Mouse (Mus musculus) embryo, embryonic 10.5 days (tissue): ENCODE results near the gene Hectd3.

Experiments used
- DNase-seq: peaks from one replicate; pipeline ENCODE4 v3.0.0-alpha.2; 2015; ENCODE audit warnings: low spot score

The Hectd3 gene

DNA sequence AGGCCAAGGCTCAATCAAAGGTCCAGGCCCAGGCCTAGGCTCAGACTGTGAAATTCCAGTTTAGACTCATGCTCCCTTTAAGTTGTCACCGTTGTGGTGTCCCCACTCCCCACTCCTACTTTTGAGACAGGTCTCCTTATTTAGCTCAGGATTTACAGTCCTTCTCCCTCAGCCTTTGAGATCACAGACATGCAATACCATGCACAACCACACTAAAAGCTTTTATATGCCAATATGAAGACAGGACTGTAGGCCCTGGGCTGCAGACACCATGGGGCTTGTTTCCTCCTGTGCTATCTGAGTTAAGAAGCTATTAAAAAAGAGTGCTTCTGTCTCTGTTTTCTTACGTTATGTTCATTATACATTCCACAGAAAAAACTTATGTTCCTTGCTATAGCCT is 22.6 kb downstream of the Hectd3 start:
- DNase-seq: peak; percentile 17

DNA sequence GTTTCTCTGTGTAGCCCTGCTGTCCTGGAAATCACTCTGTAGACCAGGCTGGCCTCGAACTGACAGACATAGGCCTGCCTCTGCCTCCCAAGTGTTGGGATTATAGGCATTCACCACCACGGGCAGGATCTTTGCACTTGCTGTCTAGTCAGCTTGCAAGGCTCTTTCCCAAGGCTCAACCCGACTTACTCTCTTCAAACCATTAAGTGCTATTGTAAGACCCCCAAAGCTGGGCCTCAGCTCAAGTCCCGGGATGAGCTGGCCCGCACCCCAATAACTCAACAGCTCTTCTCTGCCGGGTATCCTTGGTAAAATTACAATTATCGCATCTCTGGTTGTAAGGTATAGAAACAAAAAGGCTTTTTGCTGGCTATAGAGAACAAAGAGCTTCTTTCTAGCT is 23.2 kb downstream of the Hectd3 start:
- DNase-seq: no peak

DNA sequence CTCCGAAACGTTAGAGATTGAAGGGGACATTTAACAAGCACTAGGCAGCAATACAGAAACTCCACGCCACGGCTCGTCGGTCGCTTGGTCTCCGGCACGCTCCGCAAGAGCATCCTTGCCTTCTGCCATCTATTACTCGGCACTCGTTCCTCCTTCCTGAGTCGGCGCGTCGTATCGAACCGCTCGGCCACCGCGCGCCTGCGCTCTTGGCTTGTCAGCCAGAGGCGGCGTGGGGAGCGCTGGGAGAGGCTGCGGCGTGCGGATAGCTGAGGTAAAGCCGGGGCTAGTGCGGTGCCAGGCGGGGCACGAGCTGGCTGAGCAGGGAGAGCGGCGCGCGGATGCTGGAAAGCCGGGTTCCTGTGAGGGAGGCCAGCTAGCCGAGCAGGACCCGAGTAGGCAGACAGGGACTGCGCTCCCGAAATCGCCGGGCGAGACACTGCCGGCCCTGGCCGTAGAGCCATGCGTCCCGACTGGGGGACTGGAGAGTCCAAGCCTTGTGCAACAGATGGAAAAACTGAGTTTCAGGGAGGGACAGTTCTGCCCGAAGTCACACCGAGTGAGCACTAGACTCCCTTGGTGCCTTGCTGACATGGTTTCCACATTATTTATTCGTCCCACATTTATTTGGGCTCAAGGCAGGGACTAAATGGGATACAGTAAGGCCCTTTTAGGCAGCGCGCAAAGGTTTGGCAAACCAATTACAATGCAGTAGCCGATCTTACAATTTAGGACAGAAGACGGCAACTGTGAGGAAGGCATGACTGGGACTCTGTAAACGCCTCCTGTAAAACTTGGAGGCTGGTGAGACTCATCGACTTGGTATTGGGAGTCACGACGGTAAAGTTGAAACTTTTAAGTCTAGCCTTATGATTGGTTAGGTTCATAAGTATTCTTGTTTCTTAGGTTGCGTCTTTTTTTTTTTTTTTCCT is 24.4 kb downstream of the Hectd3 start, which contains the start of gene Eif2b3:
TSS of gene Eif2b3 (plus strand) at position 197 of the 929 bp plus-strand sequence.
- peak; percentile 96 for DNase-seq

DNA sequence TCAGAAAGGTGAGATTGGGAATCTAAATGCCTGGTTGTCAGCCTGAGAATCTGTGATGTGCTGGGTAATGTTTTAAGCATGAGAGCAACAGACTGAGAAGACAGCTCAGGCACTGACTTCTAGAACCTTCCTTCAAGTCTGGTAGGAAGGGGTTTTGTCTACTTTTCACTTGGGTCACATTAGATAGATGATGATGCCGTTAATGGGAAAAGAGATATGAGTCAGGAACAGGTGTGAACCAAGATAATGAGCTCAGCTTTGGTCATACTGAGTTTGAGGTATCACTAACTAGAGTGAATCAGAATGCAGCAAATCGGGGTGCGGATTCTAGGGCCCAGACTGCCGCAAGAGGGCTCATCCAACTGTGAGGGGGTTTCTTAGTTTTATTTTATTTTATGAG is 28.4 kb downstream of the Hectd3 start:
- DNase-seq: no peak

GRCm38 (mm10) chr4:117031105-117031504 is 36.0 kb downstream of the Hectd3 start:
- no peak for DNase-seq

DNA sequence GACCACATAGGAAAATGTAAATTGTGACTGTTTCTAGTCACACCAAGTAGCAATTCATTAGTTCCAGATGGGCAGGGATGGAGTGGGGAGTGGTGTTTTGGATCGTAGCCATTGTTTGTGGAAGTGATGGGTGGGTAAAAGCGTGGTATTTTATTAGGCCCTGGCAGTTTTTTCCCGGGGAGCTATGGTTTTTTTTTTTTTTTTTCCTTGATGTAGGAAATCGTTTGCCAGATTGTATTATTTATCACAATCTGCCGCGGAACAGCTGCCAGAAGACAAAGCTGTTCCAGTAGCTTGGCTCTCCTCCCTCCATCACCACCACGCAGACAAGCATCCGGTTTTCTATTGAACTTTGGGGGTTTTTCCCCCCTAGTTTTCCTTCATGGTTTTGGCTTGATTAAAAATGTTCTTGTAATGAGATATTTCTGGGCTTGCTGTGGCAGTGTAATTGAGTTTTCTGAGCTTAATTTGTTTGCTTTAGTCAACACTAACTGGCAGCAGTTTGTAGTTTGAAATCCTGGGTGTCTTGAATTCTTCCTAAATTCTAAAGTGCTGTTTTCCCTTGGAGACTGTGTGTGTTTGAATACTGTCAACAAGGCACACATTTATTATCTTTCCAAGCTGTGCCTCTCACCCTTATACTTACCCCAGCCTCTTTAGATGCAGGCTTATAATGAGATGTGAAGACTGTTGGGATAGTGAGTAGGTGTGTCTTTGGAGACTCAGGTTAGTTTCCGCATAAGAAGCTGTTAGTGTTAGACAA is 45.0 kb downstream of the Hectd3 start:
- DNase-seq: peak; percentile 36

GRCm38 (mm10) chr4:117040791-117041190 is 45.7 kb downstream of the Hectd3 start:
- DNase-seq: no peak

- no peak for DNase-seq
These were observed 46.2 kb downstream of the Hectd3 start for GRCm38 (mm10) chr4:117041283-117041721.

GRCm38 (mm10) chr4:117048836-117049235 is 53.7 kb downstream of the Hectd3 start:
- no peak for DNase-seq

GRCm38 (mm10) chr4:117049485-117049884 is 54.4 kb downstream of the Hectd3 start:
- DNase-seq: no peak

GRCm38 (mm10) chr4:117052626-117053025 is 57.5 kb downstream of the Hectd3 start:
- no peak for DNase-seq

GRCm38 (mm10) chr4:117053956-117054355 is 58.8 kb downstream of the Hectd3 start:
- no peak for DNase-seq
